Mouse (Mus musculus) cerebellum, adult 8-10 months (tissue): ENCODE data around the gene Whamm.

ENCODE experiments used
- DNase-seq: peaks from one replicate; pipeline ENCODE4 v3.0.0; 2022

Whamm gene

DNA sequence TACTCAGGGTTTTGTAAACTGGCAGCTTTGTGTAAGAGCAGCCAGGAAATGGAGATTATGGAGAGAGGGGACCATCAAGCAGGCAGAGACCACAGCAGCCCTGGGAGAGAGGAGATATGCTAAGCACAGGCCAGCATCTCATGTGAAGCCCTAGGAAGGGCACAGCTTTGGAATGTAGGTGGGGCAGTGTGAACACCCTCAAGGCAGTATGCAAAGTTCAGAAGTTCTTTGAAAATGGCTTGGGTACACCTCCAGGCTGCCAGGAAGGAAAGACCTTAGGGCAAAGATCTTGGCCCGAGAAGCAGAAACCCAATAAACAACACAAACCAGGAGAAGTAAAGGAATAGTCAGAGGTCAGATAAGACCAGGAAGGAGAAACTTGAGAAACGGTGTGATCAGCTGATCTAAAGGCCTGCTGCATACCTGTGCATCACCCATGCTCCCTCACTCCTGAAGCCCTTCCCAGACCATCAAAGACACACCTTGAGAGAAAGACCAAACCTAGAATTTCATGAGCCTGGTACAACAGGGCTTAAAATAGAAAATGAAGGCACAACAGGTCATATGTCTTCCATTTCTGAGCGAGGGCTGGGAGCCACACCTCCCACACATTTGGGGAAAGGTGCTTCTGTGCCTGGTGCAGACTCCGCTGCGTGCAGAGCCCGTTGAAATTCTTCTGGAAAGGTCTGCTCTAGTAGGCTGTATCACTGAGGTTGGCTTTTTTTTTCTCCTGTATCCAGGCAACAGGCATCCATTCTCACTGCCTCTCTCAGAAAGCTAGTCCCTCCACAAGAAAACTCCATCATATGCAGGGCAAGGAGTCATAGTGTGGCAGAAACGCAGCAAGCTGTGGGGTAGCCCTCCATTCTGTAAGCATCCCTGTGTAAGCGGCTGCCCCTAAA lies 28.6 kb downstream of the Whamm start:
- no peak for DNase-seq

DNA sequence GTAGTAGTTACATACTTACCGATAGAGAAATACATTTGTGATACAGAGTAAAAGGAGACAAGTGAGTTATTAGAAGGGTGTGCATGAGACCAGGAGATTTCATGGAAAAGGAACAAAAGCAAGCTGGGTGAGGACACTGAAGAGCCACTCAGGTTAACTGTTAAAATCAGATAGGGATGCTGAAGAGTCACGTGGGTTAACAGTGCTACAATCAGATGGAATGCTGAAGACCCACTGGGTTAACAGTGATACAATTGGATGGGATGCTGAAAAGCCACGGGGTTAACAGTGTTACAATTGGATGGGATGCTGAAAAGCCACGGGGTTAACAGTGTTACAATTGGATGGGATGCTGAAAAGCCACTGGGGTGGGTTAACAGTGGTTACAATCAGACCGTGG lies 33.9 kb downstream of the Whamm start:
- no peak for DNase-seq

DNA sequence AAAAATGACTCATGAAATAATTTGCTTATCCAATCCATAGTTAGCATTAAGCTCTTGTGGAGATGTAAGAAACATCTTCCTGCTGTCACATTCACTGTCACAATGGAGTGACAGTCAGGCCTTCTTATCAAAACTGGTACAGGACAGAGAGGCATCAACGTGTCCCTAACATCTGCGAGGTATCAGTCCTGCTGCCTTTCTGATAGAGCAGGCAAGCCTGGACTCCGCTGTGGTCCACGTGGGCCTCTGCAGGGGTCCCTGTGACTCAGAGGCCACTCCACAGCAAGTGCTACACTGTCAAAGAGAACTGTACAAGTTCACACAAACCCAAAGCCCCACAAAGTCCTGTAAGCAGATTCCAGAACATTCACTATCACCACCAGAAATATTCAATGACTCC lies 34.4 kb downstream of the Whamm start:
- no peak for DNase-seq

DNA sequence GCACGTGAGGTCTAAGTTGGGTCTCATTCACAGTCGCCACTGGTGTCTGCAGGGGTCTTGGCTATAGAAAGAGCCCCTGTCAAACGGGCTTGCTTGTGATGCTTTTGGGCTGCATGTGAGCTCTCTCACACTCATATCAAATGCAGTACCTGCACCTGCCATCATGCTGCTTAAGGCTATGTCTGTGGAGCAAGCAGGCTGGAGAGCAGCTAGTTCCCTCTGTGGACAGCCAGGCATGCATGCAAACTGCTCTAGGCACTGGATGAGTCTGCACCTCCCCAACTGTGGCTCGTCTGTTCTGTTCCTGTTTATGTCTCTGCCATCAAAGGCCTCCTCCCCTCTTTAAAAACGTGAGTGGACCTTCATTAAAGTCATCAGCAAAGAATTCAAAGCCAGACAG lies 35.4 kb downstream of the Whamm start:
- DNase-seq, result no peak

DNA sequence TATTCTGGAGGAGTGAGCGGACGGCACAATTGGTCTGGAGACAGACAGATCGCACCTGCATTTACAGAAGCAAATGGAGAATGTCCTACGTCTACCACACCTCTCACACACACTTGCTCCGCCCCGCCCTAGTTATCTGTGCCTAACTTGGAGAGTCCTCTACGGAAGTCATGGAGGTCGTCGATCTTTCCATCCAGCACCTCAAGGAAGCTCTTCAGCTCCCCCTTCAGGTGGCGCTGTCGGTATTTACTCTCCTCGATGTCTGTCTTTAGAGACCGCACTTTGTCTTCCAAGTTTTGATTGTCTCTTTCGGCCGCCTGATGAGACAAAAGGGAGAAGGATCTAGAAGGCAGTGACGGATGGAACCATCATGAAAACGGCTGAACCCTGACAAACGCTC lies 39.1 kb downstream of the Whamm start:
- DNase-seq, result no peak

DNA sequence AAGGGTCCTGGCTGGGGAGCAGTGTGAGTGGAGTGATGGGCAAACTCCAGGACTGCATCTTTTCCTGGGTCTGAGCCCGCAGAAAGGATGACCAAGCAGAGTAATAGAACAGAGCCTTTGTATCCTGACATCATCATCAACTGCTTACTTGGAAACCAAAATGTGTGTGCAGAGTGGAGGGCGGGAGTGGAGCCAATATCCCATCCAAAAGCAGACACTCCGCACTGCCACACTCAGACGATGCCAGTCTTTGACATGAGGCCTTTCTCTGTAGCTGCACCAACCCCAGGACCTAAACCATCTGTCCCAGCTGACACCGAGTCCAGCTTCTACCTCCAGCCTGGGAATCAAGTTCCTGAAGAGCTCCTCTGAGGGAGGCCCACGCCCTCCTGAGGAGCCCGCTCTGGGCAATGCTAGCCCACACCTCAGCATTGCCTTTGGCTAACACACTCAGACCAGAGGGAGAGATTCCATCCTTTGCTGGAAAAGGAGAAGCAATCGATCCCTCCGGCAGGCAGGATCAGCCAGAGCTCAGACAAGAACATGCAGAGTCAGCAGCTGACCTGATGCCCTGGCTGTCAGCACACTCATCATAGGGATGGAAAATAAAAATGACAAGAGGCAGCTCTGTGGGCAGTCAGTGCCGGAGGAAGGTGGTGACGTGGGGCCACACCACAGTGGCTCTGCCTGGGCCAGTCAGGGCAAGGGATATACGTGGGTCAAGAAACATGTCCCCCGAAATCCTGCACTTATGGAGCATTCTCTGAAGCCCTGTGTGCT lies 42.0 kb downstream of the Whamm start:
- no peak for DNase-seq

DNA sequence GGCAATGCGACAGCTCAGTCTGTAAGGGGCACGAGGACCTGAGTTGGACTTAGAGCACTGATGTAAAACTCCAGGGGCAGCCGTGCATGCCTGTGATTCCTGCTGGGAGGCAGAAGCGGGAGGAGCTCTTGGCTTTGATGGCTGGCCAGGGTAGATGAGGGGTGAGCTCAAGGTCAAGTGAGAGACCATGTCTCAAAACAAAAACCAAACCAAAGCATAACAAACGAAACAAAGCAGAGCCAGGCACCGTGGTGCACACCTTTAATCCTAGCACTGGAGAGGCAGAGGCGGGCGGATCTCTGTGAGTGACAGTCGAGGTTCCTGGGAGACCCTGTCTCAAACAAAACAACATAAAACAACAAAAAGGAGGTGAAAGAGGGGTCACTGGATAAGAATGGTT lies 44.0 kb downstream of the Whamm start:
- no peak for DNase-seq

DNA sequence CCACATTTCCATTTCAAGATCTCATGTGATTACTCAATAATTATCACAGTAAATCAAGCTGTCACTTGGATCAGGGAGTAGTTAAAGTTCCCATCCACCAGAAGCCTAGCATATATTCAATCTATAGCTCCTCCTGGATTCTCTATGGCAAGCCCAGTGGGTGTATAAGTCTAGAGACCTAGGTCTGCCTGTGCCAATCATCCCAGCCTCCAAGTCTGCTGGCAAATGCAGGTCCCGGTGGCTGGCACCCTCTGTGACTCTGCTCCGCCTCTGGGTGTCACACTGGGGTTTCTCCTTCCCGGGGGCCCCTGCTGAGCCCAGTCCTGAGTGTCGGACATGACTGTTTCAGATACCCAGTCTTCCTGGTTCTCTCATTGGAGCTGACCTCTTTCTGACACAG lies 51.7 kb downstream of the Whamm start:
- DNase-seq, result no peak

DNA sequence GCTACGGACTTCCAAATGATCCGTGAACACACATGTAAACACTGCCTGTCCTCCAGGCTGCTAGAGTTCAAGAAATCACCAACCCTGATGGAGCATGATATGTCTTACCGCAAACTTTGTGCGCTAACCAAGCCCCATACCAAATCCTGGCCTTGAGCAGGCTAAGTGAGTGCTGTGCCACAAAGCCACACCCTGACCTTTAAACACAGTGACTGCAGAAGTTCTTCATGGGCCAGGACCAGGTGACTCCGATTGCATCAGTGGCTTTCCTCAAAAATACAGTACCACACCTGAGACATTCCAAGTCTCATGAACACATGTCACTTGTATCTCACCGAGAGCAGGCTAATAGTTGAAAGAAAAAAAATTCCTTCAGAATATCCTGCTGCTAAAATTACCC lies 52.7 kb downstream of the Whamm start:
- no peak for DNase-seq

DNA sequence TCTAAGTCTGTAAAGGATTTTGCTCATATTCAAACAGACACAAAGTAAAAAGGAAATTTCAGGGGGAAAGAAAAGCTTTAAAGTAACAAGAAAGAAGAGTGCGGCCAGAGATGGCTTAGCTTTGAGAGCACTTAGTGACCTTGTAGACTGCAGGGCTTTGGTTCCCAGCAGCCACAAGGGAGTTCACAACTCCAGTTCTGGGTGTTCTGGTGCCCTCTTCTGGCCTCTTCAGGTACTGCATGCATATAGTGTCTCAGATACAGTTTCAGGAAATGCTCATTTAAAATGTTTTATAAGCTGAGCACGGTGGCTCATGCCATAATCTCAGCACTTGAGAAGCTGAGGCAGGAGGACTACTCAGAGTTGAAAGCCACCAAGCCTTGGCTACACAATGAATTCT lies 55.4 kb downstream of the Whamm start:
- no peak for DNase-seq

DNA sequence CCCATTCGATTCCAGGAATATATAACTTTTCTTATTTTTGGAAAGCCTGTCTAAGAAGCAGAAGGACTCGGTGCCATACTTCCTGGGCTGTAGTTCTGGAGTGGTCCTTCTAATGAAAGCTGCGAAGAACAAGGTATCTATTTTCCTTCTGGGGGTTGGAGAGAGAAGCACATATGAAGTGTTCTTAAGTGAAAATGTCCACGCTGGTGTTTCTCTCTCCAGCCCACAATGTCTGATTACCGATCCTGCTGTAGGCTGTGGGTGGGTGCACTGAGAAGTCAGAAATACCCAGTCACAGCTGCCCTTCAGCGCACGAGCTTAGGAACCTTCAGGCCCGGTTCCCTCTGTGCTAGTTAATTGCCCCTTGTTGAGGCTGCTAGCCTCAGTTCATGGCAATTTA lies 60.2 kb downstream of the Whamm start:
- DNase-seq, result no peak

DNA sequence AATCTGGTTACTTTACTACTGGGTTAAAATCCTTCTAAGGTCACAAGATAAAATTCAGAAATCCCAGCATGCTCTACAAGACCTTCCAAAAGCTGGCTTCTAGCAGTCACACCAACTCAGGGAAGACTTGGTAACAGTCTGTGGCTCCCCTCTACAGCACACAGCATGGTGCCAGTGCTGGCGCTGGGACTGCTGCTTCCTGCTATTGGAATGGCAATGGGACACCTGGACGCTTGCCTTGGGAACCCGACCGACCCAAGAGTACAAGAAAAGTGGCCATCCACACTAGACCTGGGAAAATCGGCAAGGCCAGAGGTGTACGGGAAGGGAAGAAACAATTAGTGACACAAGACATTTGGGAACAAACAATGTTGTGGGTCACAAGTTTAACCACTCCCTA lies 61.5 kb downstream of the Whamm start:
- DNase-seq, result no peak

DNA sequence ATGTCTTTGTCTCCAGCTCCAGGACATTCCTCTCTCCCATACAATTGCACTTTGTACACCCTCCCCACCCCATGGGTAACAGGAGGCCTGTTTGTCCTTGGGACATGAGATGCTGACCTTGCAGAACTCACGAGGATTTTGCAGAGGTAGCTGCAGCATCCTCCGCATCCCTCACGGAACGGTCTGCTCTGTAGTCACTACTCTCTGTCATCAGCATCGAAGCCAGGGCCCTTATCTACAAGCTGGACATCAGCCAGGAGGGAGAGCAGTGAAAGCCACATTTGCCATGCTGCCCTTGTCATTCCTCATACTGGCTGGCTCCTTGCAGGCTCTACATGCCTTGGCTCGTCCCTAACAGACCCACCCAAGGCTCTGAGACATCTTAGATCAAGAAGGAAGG lies 70.0 kb downstream of the Whamm start:
- DNase-seq, result no peak

DNA sequence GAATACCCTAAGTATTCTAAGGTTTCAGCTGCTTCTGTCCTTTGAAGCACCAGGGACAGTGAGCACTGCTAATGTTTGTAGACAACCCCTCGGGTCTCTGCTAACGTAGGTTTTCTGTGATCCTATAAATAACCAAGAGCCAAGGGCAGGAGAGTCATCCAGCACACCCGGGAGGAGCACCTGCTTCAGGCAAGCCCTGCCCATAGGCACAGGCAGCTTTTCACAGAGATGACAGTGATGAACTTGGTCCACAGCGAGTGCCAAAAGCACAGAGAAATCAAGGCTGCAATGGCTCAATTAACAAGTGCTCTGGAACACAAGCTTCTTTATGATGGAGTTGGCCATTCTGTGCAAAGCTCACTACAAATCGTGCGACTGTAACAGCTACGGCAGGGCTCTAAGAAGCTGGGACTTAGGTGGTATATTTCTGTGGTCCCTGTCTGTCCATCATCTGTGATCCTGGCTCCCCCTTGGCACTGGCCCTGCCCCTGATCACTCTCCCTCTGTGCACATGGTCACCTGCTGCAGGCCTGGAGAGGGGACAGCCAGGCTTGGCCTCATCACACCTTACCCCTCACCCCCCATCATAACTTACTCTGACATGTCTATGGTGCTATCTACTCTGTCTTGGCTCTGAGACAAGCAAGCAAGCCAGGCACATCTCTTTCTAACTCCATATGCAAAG lies 73.6 kb downstream of the Whamm start:
- peak; percentile 51 for DNase-seq
